Mouse (Mus musculus) cerebellum, adult 2 months (tissue): Measurements from ENCODE around the gene Atp1b2. TPM values are rescaled to one million over a fixed set of nuclear protein-coding genes. Genes with fewer than 3 reads are reported as not detected.

Experiments used
- DNase-seq, 2 experiments: peaks; one replicate each; pipeline ENCODE4 v3.0.0; 2021
- H3K27ac ChIP-seq: fragments of 200-500 bp; 2 replicates; pipeline ENCODE4 v1.5.1; 2012; ENCODE audit warnings: low read length, control low read depth, inconsistent platforms; ENCODE audit not compliant: insufficient read depth
- H3K27me3 ChIP-seq: fragments of 200-500 bp; 2 replicates; pipeline ENCODE4 v1.6.1; 2012; ENCODE audit warnings: inconsistent platforms, mild to moderate bottlenecking, low read length, moderate library complexity; ENCODE audit not compliant: control insufficient read depth, insufficient read depth
- H3K4me1 ChIP-seq: fragments of 200-500 bp; 2 replicates; pipeline ENCODE4 v1.6.1; 2011; ENCODE audit warnings: low read length; ENCODE audit not compliant: control insufficient read depth, insufficient read depth
- H3K4me3 ChIP-seq: fragments of 200-500 bp; replicated peaks from 2 replicates; pipeline ENCODE3; 2011; ENCODE audit warnings: mild to moderate bottlenecking, low read depth, low read length, control low read depth; ENCODE audit not compliant: insufficient read depth
- CTCF ChIP-seq: fragments of 200-500 bp; IDR thresholded peaks from 2 replicates; pipeline ENCODE4 v1.5.1; 2011; ENCODE audit warnings: low read depth, mild to moderate bottlenecking, control low read depth, low read length, moderate library complexity, borderline replicate concordance; ENCODE audit not compliant: insufficient read depth
- POLR2A ChIP-seq: fragments of 200-500 bp; IDR thresholded peaks from 2 replicates; pipeline ENCODE4 v1.6.1; 2011; ENCODE audit warnings: low read length, control low read depth, borderline replicate concordance; ENCODE audit not compliant: insufficient read depth
- WGBS: fragments of 180-500 bp; shearing (Covaris S2); methylation state at CpG from one replicate; pipeline ENCODE4 v1.1.7; 2018; 5-methylcytosine and 5-hydroxymethylcytosine counted together
- polyA plus RNA-seq: library from polyadenylated mRNA; depleted of rRNA; stranded (reverse); fragments of >200 nt; gene quantifications from 2 replicates; pipeline ENCODE4 v1.2.3, GENCODE M21; 2012

Atp1b2 gene
- polyA plus RNA-seq, 1 experiment = 890 TPM

- WGBS = under 1% methylated on average over 8 of the region's 8 CpGs
- no peak for TF ChIP-seq POLR2A
- TF ChIP-seq CTCF = no peak
Observed at GRCm38 (mm10) chr11:69581814-69582213, 23.9 kb downstream of the Atp1b2 start.

GRCm38 (mm10) chr11:69581147-69581688 lies 24.5 kb downstream of the Atp1b2 start:
- Histone ChIP-seq H3K27ac (peak overlapping the region; percentile 97), H3K27me3 (no peaks in the 10 kb centered on the region), H3K4me1 (peaks cover 5% of the 10 kb centered on the region), H3K4me3 (peak overlapping the region; percentile 91)
- under 1% methylated on average over 36 of the region's 36 CpGs for WGBS
- DNase-seq = peak; percentile 93 to 96
- TF ChIP-seq POLR2A (peak; percentile 34; the same call in 1 of the 2 replicates), CTCF (no peak)

More at GRCm38 (mm10) chr11:69581814-69582213, 23.9 kb downstream of the Atp1b2 start:
- no peak for DNase-seq
- Histone ChIP-seq H3K4me3 (peak overlapping the region; percentile 91), H3K4me1 (peaks cover 4% of the 10 kb centered on the region), H3K27me3 (no peaks in the 10 kb centered on the region), H3K27ac (peak overlapping the region; percentile 32; the same call in 1 of the 2 replicates)

- Histone ChIP-seq H3K4me3 (peak overlapping the region; percentile 91), H3K4me1 (peaks cover 5% of the 10 kb centered on the region), H3K27me3 (no peaks in the 10 kb centered on the region), H3K27ac (peak overlapping the region; percentile 97)
- no peak for DNase-seq
- under 1% methylated on average over 25 of the region's 25 CpGs for WGBS
- TF ChIP-seq POLR2A (peak; percentile 38; the same call in 1 of the 2 replicates), CTCF (no peak)
Observed at GRCm38 (mm10) chr11:69580572-69581146, 25.1 kb downstream of the Atp1b2 start.

- under 1% methylated on average over 13 of the region's 13 CpGs for WGBS
- Histone ChIP-seq H3K4me3 (peak within 1 kb of the TSS; percentile 91), H3K4me1 (peaks cover 5% of the 10 kb centered on the region), H3K27ac (peak within 1 kb of the TSS; percentile 97), H3K27me3 (no peaks in the 10 kb centered on the region)
- TF ChIP-seq POLR2A (peak; percentile 44; the same call in 1 of the 2 replicates), CTCF (no peak)
- DNase-seq = peak; percentile 88 to 94
Observed at GRCm38 (mm10) chr11:69580091-69580514, 25.6 kb downstream of the Atp1b2 start, which contains the start of the genes Wrap53 and Trp53. Wrap53 (minus strand) TSS chr11:69580255. Trp53 (plus strand) TSS chr11:69580359.

GRCm38 (mm10) chr11:69579128-69580017 lies 26.4 kb downstream of the Atp1b2 start:
- WGBS = under 1% methylated on average over 39 of the region's 39 CpGs
- peak overlapping the region; percentile 45 for H3K27ac ChIP-seq
- DNase-seq = peak; percentile 98 to 99
- TF ChIP-seq POLR2A = peak; percentile 68; the same call in 1 of the 2 replicates
- TF ChIP-seq CTCF = peak; percentile 98
- H3K4me3 ChIP-seq = peak overlapping the region; percentile 91
- H3K4me1 ChIP-seq = peaks cover 5% of the 10 kb centered on the region
- no peaks in the 10 kb centered on the region for H3K27me3 ChIP-seq

GRCm38 (mm10) chr11:69578301-69578700 lies 27.4 kb downstream of the Atp1b2 start:
- no peaks in the 10 kb centered on the region for H3K27me3 ChIP-seq
- TF ChIP-seq POLR2A (no peak), CTCF (no peak)
- peaks cover 5% of the 10 kb centered on the region for H3K4me1 ChIP-seq
- WGBS = 9% methylated on average over 15 of the region's 15 CpGs
- H3K4me3 ChIP-seq = peak overlapping the region; percentile 91
- peak in 1 of 2 experiments; percentile 25 for DNase-seq
- H3K27ac ChIP-seq = no peak overlapping the region; the same call in 1 of the 2 replicates

- DNase-seq = no peak
- H3K4me1 ChIP-seq = peaks cover 5% of the 10 kb centered on the region; the same call in 1 of the 2 replicates
- H3K27ac ChIP-seq = no peak overlapping the region
- WGBS = 62% methylated on average over 5 of the region's 5 CpGs
- no peak overlapping the region for H3K4me3 ChIP-seq
- TF ChIP-seq POLR2A (no peak), CTCF (no peak)
- no peaks in the 10 kb centered on the region for H3K27me3 ChIP-seq
Observed at GRCm38 (mm10) chr11:69576307-69576706, 29.4 kb downstream of the Atp1b2 start.
